Mouse (Mus musculus) NIH3T3 (cell line): ENCODE measurements at regions not wholly inside any gene's neighbourhood (a gene's known extent, or its start where the extent isn't known, plus 50 kb on each side); places are given as distances from the start of the nearest gene placed in this dataset.

ENCODE experiments used
- DNase-seq: peaks from one replicate; pipeline ENCODE4 v3.0.0-alpha.2; 2012; ENCODE audit warnings: low read depth

DNA sequence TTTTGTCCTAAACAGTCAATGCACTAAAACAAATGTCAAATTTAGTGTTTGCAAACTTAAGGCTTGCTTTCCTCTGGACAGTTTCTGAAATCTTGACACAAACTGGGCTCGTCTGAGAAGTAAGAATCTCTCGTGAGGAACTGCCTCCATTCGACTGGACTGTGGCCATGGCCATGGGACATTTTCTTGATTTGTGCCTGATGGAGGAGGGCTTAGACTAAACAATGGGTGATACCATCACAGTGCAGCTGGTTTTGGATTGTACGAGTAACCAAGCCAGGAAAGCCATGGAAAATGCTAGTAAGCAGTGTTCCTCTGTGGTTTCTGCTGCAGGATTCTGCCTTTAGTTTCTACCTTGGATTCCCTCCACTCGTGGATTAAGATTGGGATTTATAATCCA, 121.0 kb upstream of the Mmadhc start:
- DNase-seq = no peak

DNA sequence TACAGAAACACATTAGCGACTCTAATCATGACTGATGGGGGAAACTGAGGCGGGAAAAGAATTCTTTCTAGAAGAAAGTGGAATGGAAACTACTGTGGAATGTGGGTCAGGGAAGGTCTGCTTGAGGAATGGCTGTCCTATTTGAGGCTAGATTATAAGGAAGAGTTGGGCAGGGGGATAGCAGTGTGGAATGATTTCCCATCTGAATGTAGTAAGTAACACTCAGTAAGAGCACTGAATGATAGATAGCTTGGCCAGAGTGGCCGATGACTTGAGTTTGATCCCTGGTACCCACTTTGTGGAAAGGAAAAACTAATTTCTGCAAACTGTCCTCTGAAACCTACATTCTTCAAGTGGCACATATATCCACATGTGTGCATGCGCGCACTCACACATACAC, 120.5 kb upstream of the Mmadhc start:
- DNase-seq = no peak

DNA sequence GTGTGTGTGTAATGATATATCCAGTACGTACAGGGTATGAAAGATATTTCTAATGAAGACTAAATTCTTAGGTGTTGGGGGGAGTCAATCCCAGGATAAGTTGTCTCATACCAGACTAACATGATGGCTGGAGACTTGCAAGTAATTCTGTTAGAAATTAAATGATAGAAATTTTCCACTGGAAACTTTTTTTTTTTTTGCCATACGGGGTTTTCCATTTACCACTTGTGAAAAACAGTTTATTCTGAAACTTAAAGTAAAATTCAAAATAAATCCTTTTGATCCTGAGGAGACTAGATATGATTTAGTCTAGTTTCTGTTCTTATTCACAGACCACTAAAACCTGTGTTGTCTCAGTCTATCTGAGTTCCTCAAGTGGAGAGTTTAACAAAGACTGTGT, 119.5 kb upstream of the Mmadhc start:
- no peak for DNase-seq

- no peak for DNase-seq
Measured at GRCm38 (mm10) chr2:50405932-50406331, 109.3 kb upstream of the Mmadhc start.

- peak; percentile 34 for DNase-seq
Measured at GRCm38 (mm10) chr2:50403106-50403505, 106.5 kb upstream of the Mmadhc start.

DNA sequence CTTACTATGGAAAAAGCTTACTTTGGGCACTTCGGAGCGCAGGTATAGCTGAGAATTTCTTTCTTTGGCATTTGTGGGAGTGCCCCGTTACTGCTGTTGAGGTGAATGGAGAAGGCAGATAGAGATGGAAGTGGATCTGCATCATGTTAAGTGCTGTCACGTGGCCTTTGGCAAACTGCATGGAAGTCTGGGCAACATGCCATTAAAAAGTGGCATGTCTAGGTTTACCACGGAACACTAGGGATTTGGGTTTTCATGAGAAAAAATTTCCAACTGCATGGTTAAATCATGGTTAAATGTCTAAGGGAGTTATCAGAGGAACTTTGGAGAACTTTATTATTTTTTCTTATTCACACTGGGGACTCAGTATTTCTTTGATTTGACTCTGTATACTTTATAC, 102.0 kb upstream of the Mmadhc start:
- peak; percentile 44 for DNase-seq

DNA sequence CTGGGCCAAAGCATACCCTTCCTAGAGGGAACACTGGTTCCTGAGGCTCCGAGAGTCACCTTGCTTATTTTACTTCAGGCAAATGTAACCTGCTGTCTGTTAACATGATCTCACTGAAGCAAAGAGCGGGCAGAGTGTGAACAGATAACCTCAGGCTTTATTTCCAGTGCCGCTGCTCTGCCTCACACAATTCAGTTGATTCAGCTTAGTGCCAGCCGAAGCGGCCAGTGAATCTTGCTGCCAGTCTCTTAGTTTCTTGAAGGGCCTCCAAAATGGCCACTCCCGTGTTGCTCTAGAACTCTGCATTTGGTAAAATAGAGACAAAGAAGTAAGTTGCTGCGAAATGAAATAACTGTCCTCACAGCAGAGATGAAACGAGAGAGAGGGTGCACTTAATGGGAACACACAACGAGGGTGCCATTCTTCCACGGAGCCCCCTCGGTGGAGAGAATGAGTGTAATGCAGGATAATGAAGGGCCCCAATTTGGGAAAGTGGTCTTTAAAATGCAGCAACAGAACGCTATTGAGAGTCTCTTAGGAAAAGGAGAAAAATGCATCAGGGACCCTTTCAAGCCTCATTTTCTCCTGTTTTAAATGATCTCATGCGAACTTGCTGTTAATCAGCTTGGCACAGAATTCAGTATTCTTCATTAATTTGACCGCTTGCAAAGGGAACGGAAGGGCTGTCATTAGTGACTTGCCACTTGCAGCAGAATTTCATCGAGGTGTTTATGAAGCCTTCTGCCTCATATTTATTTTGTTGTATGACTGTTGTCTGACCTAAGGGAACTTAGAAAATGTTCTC, 81.2 kb upstream of the Mmadhc start:
- no peak for DNase-seq

- peak; percentile 57 for DNase-seq
Measured at GRCm38 (mm10) chr2:50373626-50374025, 77.0 kb upstream of the Mmadhc start.

- peak; percentile 57 for DNase-seq
Measured at GRCm38 (mm10) chr2:50373006-50373405, 76.4 kb upstream of the Mmadhc start.

GRCm38 (mm10) chr2:50368831-50369230, 72.2 kb upstream of the Mmadhc start:
- DNase-seq = no peak

- no peak for DNase-seq
Measured at GRCm38 (mm10) chr2:50368351-50368750, 71.8 kb upstream of the Mmadhc start.

DNA sequence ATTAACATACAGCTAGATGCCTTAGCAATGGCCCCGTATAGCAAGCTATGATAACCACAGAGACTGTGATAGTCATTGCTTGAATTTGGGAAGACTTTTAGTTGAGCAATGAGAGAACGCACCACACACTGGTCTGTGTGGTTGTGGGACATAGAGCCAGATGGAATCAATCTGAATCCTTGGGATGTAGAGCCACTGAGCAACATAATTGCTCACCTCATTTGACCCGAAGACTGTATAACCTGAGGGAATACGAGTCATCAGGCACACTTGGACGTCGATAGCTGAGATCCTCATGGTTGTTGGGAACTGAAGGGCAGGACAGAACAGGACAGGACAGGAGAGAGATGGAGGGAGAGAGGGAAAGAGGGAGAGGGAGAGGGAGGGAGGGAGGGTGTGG, 68.6 kb upstream of the Mmadhc start:
- peak; percentile 74 for DNase-seq

DNA sequence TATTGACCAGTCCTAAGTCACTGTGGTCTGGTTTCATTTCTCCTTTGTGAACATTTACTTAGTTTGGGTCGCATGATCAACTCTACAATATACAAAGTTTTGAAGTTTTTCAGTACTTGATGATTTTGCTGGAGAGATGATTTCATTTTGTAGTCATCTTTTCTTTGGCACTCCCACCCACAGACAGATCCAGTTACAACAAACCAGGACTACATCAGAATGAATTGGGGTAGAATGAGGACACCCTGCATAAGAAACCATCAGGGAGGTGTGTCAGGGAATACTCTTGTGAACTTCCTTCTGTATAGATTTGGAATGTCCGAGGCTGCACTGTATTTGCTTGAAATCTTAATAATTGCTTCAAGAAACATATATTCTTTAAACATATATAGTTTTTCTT, 59.5 kb upstream of the Mmadhc start:
- peak; percentile 64 for DNase-seq

GRCm38 (mm10) chr2:50347486-50348265, 51.1 kb upstream of the Mmadhc start:
- peak; percentile 57 for DNase-seq
